Mouse (Mus musculus) urinary bladder, postnatal 4 days (tissue): ENCODE data around the gene Tssk2.

Experiments used
- DNase-seq, 2 experiments: peaks; one replicate each; pipeline ENCODE4 v3.0.0; 2021 to 2022; ENCODE audit warnings: low spot score in 2 of 2

The Tssk2 gene

DNA sequence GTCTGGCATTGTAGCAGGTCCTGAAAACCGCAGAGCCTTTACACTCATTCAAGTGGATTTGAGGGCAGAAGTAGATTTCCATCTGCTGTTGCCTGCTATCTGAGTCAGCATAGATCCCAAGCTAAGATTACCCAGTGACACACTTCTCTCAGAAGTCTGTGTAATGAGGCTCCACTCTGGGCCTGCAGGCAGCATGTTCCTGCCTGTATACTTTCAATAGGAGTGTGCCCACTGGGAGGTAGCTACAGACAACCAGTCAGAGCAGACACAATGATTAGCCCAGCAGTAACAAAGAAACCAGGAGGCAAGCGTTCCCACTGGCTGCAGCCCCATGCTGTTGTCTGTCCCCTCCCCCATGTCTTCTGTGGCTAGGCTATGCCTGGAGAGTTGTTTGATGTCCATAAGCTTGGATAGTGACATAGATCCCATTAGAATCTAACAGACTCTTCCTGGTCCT, 51.0 kb downstream of the Tssk2 start:
- no peak for DNase-seq
